Mouse (Mus musculus): ENCODE data around the gene Gm3676.
"Not testable (repeated sequence)": the region's sequence is repeated elsewhere in the genome, so short reads cannot be mapped to it uniquely, and the experiment has no call there.

Gene Gm3676

DNA sequence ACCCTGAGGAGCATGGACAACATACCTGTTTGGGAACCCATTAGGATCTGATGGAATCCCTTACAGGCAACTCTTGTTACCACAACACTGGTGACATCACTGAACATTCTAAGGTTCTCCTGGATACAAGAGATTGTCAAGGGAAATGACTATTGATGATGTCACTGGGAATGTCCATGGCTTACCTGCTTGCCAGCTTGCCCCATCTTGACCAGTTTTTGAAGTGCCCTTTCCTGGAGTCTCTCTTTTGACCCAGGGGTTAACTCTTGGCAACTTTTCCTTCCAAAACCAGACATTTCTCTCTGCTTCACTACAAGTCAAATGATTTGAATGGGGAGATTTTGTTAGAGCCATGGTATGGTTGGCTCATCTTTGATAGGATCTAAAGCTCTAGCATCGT, at the start of gene Gm3676:
Gm3676 (minus strand) TSS at position 101 of the 400 bp plus-strand sequence.
- DNase-seq (ENCODE audit: low read depth, low spot score), result not testable (repeated sequence)

DNA sequence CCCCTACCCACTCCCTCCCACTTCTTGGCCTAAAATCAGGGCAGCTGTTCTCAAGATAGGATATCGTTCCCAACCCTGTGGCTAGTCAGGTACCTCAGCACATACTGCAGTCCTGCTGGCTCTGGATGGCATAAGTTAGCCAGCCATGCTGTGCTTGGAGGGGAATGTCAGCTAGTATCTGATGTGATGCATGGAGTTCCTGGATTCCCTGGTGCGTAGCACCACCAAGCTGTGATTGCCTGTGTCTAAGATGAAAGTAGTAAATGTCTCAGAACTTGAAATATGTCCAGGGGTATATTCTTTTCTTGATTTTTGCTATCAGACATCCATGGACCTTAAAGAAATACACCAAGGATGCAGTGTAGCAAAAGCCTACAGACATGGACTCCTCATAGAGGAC, 1.9 kb upstream of the Gm3676 start:
- not testable (repeated sequence) for DNase-seq (ENCODE audit: low read depth, low spot score)

DNA sequence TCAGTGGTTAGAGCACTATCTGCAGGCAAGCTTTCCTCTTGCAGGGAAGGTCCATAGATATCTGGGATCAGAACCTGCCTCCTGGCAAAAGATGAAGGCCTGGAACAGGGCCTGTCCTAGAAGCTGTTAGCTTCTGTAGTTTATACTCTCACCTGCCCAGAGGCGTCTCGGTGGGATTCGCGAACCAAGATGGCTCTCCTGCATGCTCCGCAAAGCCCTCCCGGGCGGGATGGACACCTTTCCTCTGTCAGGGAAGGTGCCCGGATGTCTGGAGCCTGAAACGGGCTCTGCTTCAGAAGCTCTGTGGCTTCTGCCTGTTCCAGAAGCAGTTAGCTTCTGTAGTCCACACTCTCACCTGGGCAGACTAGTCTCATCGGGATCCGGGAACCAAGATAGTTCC, 16.1 kb downstream of the Gm3676 start:
- not testable (repeated sequence) for DNase-seq (ENCODE audit: low read depth, low spot score)

DNA sequence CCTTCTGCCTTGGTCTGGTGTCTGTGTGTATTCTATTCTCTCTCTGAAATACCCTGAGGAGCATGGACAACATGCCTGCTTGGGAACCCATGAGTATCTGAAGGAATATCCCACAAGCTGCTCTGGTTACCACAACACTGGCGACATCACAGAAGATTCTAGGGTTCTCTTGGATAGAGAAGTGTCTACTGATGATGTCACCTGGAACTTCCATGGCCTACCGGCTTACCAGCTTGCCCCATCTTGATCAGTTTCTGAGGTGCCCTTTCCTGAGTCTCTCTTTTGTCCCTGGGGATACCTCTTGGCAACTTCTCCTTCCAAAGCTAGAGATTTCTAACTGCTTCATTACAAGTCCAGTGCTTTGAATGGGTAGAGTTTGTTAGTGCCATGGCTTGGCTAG, 21.8 kb downstream of the Gm3676 start, which contains the start of gene Gm3072:
Gm3072 (minus strand) TSS at position 101 of the 400 bp plus-strand sequence.
- DNase-seq (ENCODE audit: low read depth, low spot score), result not testable (repeated sequence)

DNA sequence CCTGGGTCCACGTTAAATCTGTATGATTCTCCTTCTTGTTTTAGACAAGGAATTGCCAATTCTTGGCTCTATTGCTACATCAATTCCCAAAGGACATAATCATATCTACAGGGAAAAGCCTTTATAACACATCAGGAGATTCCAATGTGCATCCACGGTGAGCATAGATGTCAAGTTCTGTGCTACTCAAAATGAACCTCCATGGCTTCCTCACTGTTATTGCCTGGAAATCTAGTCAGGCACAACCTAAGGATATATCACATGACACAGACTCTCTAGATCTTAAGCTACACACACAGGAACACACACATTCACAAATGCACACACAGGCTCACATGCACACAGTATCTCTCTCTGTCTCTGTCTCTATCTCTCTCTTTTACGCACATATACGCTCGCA, 23.8 kb downstream of the Gm3676 start:
- DNase-seq (ENCODE audit: low read depth, low spot score), result not testable (repeated sequence)

DNA sequence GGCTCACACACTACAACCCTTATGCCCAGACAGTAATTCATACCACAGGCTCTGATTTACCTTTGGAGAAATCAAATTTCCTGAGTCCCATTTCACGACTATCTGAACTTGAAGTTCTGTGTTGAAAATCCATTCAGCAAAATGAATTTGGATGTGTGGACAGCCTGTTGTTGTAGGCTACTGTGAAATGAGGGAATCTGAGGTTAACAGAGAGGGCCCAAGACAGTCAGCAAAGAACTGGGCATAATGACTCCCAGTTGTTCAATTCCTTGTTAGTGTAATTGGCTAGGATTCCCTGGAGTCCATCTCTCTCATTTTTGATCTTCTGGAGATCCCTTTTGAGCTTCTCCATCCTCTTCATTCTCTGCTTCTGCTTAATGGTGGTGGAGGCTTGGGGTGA, 35.6 kb downstream of the Gm3676 start:
- not testable (repeated sequence) for DNase-seq (ENCODE audit: low read depth, low spot score)

DNA sequence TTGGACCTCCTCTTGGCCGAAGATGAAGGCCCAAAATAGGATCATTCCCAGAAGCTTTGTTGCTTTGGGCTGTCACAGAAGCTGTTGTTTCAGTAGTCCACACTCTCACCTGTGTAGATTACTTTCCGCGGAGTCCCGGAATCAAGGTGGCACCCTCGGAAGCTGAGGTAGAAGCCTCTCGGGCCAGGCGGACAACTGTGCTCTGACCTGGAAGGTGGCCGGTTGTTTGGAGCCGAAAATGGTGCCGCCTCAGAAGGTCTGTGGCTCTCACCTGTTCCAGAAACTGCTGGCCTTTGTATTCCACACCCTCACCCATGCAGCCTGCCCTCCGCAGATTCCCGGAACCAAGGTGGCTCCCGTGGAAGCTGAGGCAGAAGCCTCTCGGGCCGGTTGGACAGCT, 45.4 kb downstream of the Gm3676 start:
- DNase-seq (ENCODE audit: low read depth, low spot score), result not testable (repeated sequence)

Data from mesoderm, embryonic 11.5 days (tissue).